Mouse (Mus musculus) adrenal gland, adult 18-20 months (tissue): ENCODE results near the gene Olfr504. TPM values are rescaled to one million over a fixed set of nuclear protein-coding genes. Genes with fewer than 3 reads are reported as not detected.
"Not testable (repeated sequence)": the region's sequence is repeated elsewhere in the genome, so short reads cannot be mapped to it uniquely, and the experiment has no call there.

Source experiments
- DNase-seq, 2 experiments: peaks; one replicate each; pipeline ENCODE4 v3.0.0; 2021 to 2022; ENCODE audit warnings: low spot score in 2 of 2
- long read RNA-seq, 2 experiments: library from polyadenylated mRNA; stranded (forward); transcript quantifications; one replicate each; pipeline ENCODE4 v2.0.0; 2021
- total RNA-seq, 2 experiments: library from RNA; stranded (reverse); gene quantifications; 1 replicate in 1 of 2; 2 replicates in 1 of 2; pipeline ENCODE4 v1.2.3; 2021

Olfr504 gene
- not detected for total RNA-seq
- long read RNA-seq, experiment 1 = 0 reads
- long read RNA-seq, experiment 2 = 0 reads

DNA sequence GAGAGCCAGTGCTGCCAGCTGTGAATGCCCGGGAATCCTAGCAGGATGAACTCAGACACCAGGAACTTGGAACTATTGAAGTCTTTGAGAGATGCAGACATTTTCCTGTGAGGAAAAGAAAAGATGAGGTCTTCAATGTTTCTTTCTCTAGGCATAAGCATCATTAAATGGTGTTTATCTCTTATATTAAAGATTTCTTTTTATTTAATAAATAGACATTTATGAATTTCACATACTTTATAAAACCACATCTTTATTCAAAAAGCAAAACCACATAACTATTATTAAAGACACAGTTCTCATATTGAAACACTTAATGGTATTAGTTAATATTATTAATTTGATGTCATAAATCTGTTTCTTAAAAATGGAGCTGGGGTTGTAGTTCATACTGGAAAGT, at the start of gene Olfr504:
Olfr504 (minus strand) TSS at position 101 of the 400 bp plus-strand sequence.
- no peak for DNase-seq

- no peak for DNase-seq
Observed at GRCm38 (mm10) chr7:108614110-108614509, 48.5 kb upstream of the Olfr504 start.

DNA sequence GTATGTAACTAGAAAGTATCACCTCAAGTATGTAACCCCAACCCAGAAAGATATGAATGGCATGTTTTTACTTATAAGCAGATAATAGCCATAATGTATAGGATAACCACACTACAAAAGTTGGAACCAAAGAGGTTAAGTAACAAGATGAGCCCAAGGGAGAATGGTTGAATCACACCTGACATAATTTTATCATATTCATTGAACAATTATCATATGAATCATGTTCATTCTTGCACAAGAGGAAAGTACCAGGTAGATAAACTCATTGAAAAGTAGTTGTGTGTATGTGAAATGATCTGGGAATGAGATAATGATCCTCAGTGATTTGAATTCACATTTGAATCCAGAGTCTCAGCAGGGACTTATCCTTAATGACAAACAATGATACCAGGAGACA, 44.9 kb upstream of the Olfr504 start, which contains the start of gene Olfr506:
Olfr506 (plus strand) TSS at position 301 of the 400 bp plus-strand sequence.
- DNase-seq = no peak

DNA sequence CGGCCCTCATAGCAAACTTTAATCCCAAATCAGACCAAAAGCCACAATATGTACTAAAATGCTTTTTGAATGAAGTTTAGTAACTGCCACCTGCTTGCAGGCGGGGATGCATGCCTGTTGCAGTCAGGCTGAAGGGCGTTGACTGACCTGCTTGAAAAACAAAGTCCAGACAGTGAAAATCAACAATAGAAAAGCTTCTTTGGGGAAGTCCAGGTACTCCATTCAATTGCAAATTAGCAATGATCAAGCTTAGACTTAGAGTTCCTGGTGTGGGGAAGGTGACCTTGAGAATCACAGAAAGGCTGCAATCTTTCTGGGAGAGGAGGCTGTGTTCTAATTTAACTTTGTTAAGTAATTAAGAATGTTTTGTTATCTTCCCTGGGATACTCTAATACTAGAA, 36.3 kb upstream of the Olfr504 start:
- DNase-seq = not testable (repeated sequence)

- no peak for DNase-seq
Observed at GRCm38 (mm10) chr7:108589797-108590196, 24.2 kb upstream of the Olfr504 start.

DNA sequence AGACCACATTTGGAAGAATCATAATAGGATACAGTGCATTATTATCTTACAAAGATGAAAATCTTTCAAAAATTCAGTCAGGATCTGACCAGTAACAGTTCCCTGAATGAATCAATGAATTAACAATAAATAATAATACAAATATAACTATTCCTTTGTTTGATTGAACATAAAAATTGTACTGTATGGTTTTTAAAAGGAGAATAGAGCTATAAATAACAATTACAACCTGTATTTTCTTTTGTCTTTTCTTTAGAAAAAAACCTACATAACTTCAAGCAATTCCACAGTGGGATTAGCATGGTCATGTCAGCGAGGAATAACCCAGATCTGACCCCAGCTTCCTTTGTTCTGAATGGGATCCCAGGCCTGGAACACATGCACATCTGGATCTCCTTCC, 21.4 kb downstream of the Olfr504 start, which contains the start of gene Olfr503:
Olfr503 (plus strand) TSS at position 301 of the 400 bp plus-strand sequence.
- DNase-seq = not testable (repeated sequence)

DNA sequence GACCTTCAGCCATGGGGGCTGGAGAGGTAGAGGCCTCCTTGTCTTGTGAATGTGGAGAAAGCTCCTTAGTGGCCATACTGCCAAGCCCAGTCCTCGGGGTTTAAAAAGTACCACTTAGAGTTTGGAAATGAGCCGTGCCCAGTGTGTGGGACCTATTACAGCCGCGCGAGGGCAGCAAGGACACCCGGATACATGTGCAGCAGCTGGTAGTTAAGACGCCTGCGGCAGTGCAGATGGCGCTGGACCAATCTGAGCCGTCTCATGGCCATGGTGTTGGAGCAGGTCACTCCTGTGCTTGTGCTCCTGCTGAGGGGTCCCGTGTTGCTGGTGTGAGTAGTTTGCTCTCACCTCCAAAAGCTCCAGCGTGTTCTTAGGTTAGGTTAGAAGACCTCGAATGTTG, 23.2 kb downstream of the Olfr504 start:
- DNase-seq = no peak

- no peak for DNase-seq
Observed at GRCm38 (mm10) chr7:108524965-108525364, 40.6 kb downstream of the Olfr504 start, which contains the start of gene Olfr502. Gene Olfr502 (minus strand): TSS chr7:108525065.

Other genes with a start within 250 kb of the Olfr504 start
- not detected for gene Olfr492, start 242.1 kb downstream of the Olfr504 start, total RNA-seq
- not detected for gene Olfr493, start 218.8 kb downstream of the Olfr504 start, total RNA-seq
- gene Olfr494, start 200.5 kb downstream of the Olfr504 start, total RNA-seq = not detected
- not detected for gene Olfr495, start 172.6 kb downstream of the Olfr504 start, total RNA-seq
- not detected for gene Olfr497, start 145.4 kb downstream of the Olfr504 start, total RNA-seq
- not detected for gene Olfr498, start 100.5 kb downstream of the Olfr504 start, total RNA-seq
- gene Olfr502, start 40.7 kb downstream of the Olfr504 start, total RNA-seq = not detected
- not detected for gene Olfr503, start 21.3 kb downstream of the Olfr504 start, total RNA-seq
- gene Olfr506, start 45.0 kb upstream of the Olfr504 start, total RNA-seq = not detected
- gene Olfr507, start 56.0 kb upstream of the Olfr504 start, total RNA-seq = not detected
- not detected for gene Olfr508, start 64.2 kb upstream of the Olfr504 start, total RNA-seq
- not detected for gene Olfr509, start 86.1 kb upstream of the Olfr504 start, total RNA-seq
- gene Olfr510, start 100.6 kb upstream of the Olfr504 start, total RNA-seq = not detected
- not detected for gene Olfr512, start 147.5 kb upstream of the Olfr504 start, total RNA-seq
- not detected for gene Olfr513, start 185.2 kb upstream of the Olfr504 start, total RNA-seq